24 mouse cellular contexts compared by ENCODE assay signal in genomic region chr3:59063431-59063830, GRCm38 (mm10). TPM values are rescaled to one million over a fixed set of nuclear protein-coding genes. Genes with fewer than 3 reads are reported as not detected.
DNase-seq lines count a peak whose midpoint lies in the region; ATAC-seq lines count a peak whose summit lies in the region.
"Had no signal": no experiment of that assay in that cellular context is flagged by ENCODE, and none has a peak within 500 bp of the region (broad histone marks: within the 10 kb centered on the region; RNA-seq: fewer than 3 reads in every experiment).

No protein-coding gene starts in this region.

- no peak overlapping the region for H3K27ac ChIP-seq in intestine, embryonic 15.5 days
- no peak overlapping the region; the same call in 1 of the 2 replicates for H3K27ac ChIP-seq in liver, embryonic 11.5 days (ENCODE audit: low read depth, low read length)
- H3K27ac ChIP-seq in liver, embryonic 15.5 days (replicated peaks) = no peak overlapping the region
- H3K27ac ChIP-seq in hindbrain, embryonic 12.5 days = no peak overlapping the region
- no peak overlapping the region for H3K27ac ChIP-seq in forebrain, embryonic 12.5 days
- H3K27ac ChIP-seq: embryonic facial prominence, embryonic 15.5 days; forebrain, embryonic 10.5 days; forebrain, embryonic 15.5 days; heart, embryonic 13.5 days; hindbrain, embryonic 13.5 days; hindbrain, postnatal 0 days had no signal

- peak; percentile 83 for ATAC-seq in intestine, embryonic 15.5 days
- ATAC-seq in liver, embryonic 11.5 days (replicated peaks; ENCODE audit: low FRiP score) = peak; percentile 71
- ATAC-seq in liver, embryonic 15.5 days (ENCODE audit: insufficient read depth) = peak; percentile 38; the same call in 1 of the 2 replicates
- no peak for ATAC-seq in hindbrain, embryonic 12.5 days (ENCODE audit: low FRiP score)
- ATAC-seq in forebrain, embryonic 12.5 days (ENCODE audit: low FRiP score) = no peak
- ATAC-seq: forebrain, embryonic 15.5 days; hindbrain, postnatal 0 days had no signal

- no peak overlapping the region for H3K9ac ChIP-seq in intestine, embryonic 15.5 days
- H3K9ac ChIP-seq in liver, embryonic 11.5 days (ENCODE audit: low read depth, low read length) = no peak overlapping the region
- H3K9ac ChIP-seq in liver, embryonic 15.5 days = no peak overlapping the region
- no peak overlapping the region for H3K9ac ChIP-seq in hindbrain, embryonic 12.5 days
- H3K9ac ChIP-seq in forebrain, embryonic 12.5 days = no peak overlapping the region
- H3K9ac ChIP-seq: embryonic facial prominence, embryonic 15.5 days; forebrain, embryonic 15.5 days; heart, embryonic 13.5 days; hindbrain, embryonic 13.5 days had no signal

- H3K4me3 ChIP-seq in intestine, embryonic 15.5 days (replicated peaks) = no peak overlapping the region
- H3K4me3 ChIP-seq in liver, embryonic 11.5 days (ENCODE audit: low read depth, low read length) = no peak overlapping the region
- H3K4me3 ChIP-seq in liver, embryonic 15.5 days (replicated peaks) = no peak overlapping the region
- no peak overlapping the region for H3K4me3 ChIP-seq in hindbrain, embryonic 12.5 days
- no peak overlapping the region for H3K4me3 ChIP-seq in forebrain, embryonic 12.5 days (replicated peaks)
- H3K4me3 ChIP-seq: embryonic facial prominence, embryonic 15.5 days; erythroblast, embryonic 14.5 days; forebrain, embryonic 10.5 days; forebrain, embryonic 15.5 days; heart, embryonic 13.5 days; hindbrain, embryonic 13.5 days had no signal

- 55% methylated on average over 4 of the region's 4 CpGs for WGBS in intestine, embryonic 15.5 days
- 56% methylated on average over 4 of the region's 4 CpGs for WGBS in liver, embryonic 11.5 days
- whole genome bisulfite sequencing in liver, embryonic 15.5 days (ENCODE audit: insufficient replicate concordance) = 33% methylated on average over 4 of the region's 4 CpGs
- 88% methylated on average over 4 of the region's 4 CpGs for WGBS in hindbrain, embryonic 12.5 days
- 97% methylated on average over 4 of the region's 4 CpGs for WGBS in forebrain, embryonic 12.5 days

- no peaks in the 10 kb centered on the region for H3K9me3 ChIP-seq in intestine, embryonic 15.5 days
- H3K9me3 ChIP-seq in liver, embryonic 11.5 days (ENCODE audit: control insufficient read depth, low read length) = no peaks in the 10 kb centered on the region
- H3K9me3 ChIP-seq in liver, embryonic 15.5 days (replicated peaks) = no peaks in the 10 kb centered on the region
- H3K9me3 ChIP-seq in hindbrain, embryonic 12.5 days (replicated peaks) = no peaks in the 10 kb centered on the region
- H3K9me3 ChIP-seq in forebrain, embryonic 12.5 days = no peaks in the 10 kb centered on the region
- H3K9me3 ChIP-seq: embryonic facial prominence, embryonic 15.5 days; forebrain, embryonic 10.5 days; forebrain, embryonic 15.5 days; heart, embryonic 13.5 days; hindbrain, embryonic 13.5 days had no signal

- no peak for DNase-seq in liver, embryonic 11.5 days (ENCODE audit: low spot score)
- DNase-seq in thymus, postnatal 0 days (ENCODE audit: low spot score) = no peak
- no peak for DNase-seq in kidney, adult 8-10 months
- DNase-seq: adrenal gland, adult 2 months; adrenal gland, postnatal 36 days; cerebellum, adult 2 months; cerebellum, postnatal 10 days; embryo, embryonic 11 days; gastrocnemius, postnatal 36 days; heart, adult 11 months; heart, postnatal 4 days had no signal

- H3K36me3 ChIP-seq in intestine, embryonic 15.5 days = no peaks in the 10 kb centered on the region
- H3K36me3 ChIP-seq in liver, embryonic 11.5 days (ENCODE audit: control insufficient read depth, insufficient read depth, low read length) = no peaks in the 10 kb centered on the region
- no peaks in the 10 kb centered on the region for H3K36me3 ChIP-seq in liver, embryonic 15.5 days (replicated peaks)
- no peaks in the 10 kb centered on the region for H3K36me3 ChIP-seq in hindbrain, embryonic 12.5 days
- H3K36me3 ChIP-seq in forebrain, embryonic 12.5 days (replicated peaks) = no peaks in the 10 kb centered on the region
- H3K36me3 ChIP-seq: embryonic facial prominence, embryonic 15.5 days; forebrain, embryonic 10.5 days; forebrain, embryonic 15.5 days; heart, embryonic 13.5 days; hindbrain, embryonic 13.5 days had no signal

- H3K4me2 ChIP-seq in intestine, embryonic 15.5 days (replicated peaks) = no peak overlapping the region
- no peak overlapping the region for H3K4me2 ChIP-seq in liver, embryonic 11.5 days
- H3K4me2 ChIP-seq in liver, embryonic 15.5 days = no peak overlapping the region
- H3K4me2 ChIP-seq in hindbrain, embryonic 12.5 days (replicated peaks) = no peak overlapping the region
- no peak overlapping the region for H3K4me2 ChIP-seq in forebrain, embryonic 12.5 days
- H3K4me2 ChIP-seq: embryonic facial prominence, embryonic 15.5 days; forebrain, embryonic 15.5 days; heart, embryonic 13.5 days; hindbrain, embryonic 13.5 days had no signal

- no peaks in the 10 kb centered on the region for H3K4me1 ChIP-seq in intestine, embryonic 15.5 days (replicated peaks)
- peaks cover 23% of the 10 kb centered on the region for H3K4me1 ChIP-seq in liver, embryonic 11.5 days (replicated peaks; ENCODE audit: control insufficient read depth, insufficient read depth, low read length)
- H3K4me1 ChIP-seq in liver, embryonic 15.5 days (replicated peaks) = peaks cover 30% of the 10 kb centered on the region
- H3K4me1 ChIP-seq in hindbrain, embryonic 12.5 days = peaks cover 5% of the 10 kb centered on the region
- H3K4me1 ChIP-seq in forebrain, embryonic 12.5 days = 0 out of 2 replicates have a peak, but pooled peaks cover 2% of the 10 kb centered on the region

- H3K27me3 ChIP-seq in intestine, embryonic 15.5 days (replicated peaks) = no peaks in the 10 kb centered on the region; the same call in 1 of the 2 replicates
- no peaks in the 10 kb centered on the region for H3K27me3 ChIP-seq in liver, embryonic 11.5 days (replicated peaks; ENCODE audit: control insufficient read depth, insufficient read depth, low read length)
- no peaks in the 10 kb centered on the region for H3K27me3 ChIP-seq in liver, embryonic 15.5 days
- no peaks in the 10 kb centered on the region for H3K27me3 ChIP-seq in hindbrain, embryonic 12.5 days
- no peaks in the 10 kb centered on the region for H3K27me3 ChIP-seq in forebrain, embryonic 12.5 days
- H3K27me3 ChIP-seq: CH12.LX; embryonic facial prominence, embryonic 15.5 days; forebrain, embryonic 15.5 days; heart, embryonic 13.5 days; hindbrain, embryonic 13.5 days had no signal

RNA-seq across cellular contexts. Expression of gene Gpr171, which starts 38.2 kb away (rescaled TPM):
- 0.97 and 1.00 TPM in 2 replicates for polyA plus RNA-seq in intestine, embryonic 15.5 days (2015; fragmentation: Nextera tagmentation; extraction: Ambion mirVana)
- 2.3 and 2.8 TPM in 2 replicates for polyA plus RNA-seq in liver, embryonic 11.5 days (2014; fragmentation: Nextera tagmentation; extraction: Ambion mirVana)
- polyA plus RNA-seq in liver, embryonic 15.5 days (2015; fragmentation: Nextera tagmentation; extraction: Ambion mirVana) = 0.68 and 0.77 TPM in 2 replicates
- 26.4 and 27.8 TPM in 2 replicates for polyA plus RNA-seq in thymus, postnatal 0 days (2015; fragmentation: Nextera tagmentation; extraction: Ambion mirVana)
- polyA plus RNA-seq in hindbrain, embryonic 12.5 days (2016; fragmentation: Nextera tagmentation; extraction: Ambion mirVana) = 1.6 and 1.7 TPM in 2 replicates
- polyA plus RNA-seq in forebrain, embryonic 12.5 days (2016; fragmentation: Nextera tagmentation; extraction: Ambion mirVana) = 1.9 and 2.1 TPM in 2 replicates
- polyA plus RNA-seq: adrenal gland, adult 2 months; C2C12; cerebellum, adult 2 months; erythroblast, embryonic 14.5 days had no signal

RNA-seq across cellular contexts. Expression of gene Med12l, which starts 57.8 kb away (rescaled TPM):
- 1.1 and 1.5 TPM in 2 replicates for polyA plus RNA-seq in intestine, embryonic 15.5 days (2015; fragmentation: Nextera tagmentation; extraction: Ambion mirVana)
- polyA plus RNA-seq in liver, embryonic 11.5 days (2014; fragmentation: Nextera tagmentation; extraction: Ambion mirVana) = 3.6 TPM in 2 replicates
- polyA plus RNA-seq in liver, embryonic 15.5 days (2015; fragmentation: Nextera tagmentation; extraction: Ambion mirVana) = 0.46 and 0.63 TPM in 2 replicates
- 0.53 and 0.57 TPM in 2 replicates for polyA plus RNA-seq in thymus, postnatal 0 days (2015; fragmentation: Nextera tagmentation; extraction: Ambion mirVana)
- 4.8 and 4.9 TPM in 2 replicates for polyA plus RNA-seq in hindbrain, embryonic 12.5 days (2016; fragmentation: Nextera tagmentation; extraction: Ambion mirVana)
- 6.6 and 7.2 TPM in 2 replicates for polyA plus RNA-seq in forebrain, embryonic 12.5 days (2016; fragmentation: Nextera tagmentation; extraction: Ambion mirVana)
- polyA plus RNA-seq: C2C12; erythroblast, embryonic 14.5 days had no signal

Comparison
In these comparisons a context has a peak if more than half of its experiments do, and no peak if none do; other contexts are left out.
1. ATAC-seq: peak in intestine, embryonic 15.5 days (single experiment), liver, embryonic 11.5 days (single experiment) and liver, embryonic 15.5 days (single experiment); none in hindbrain, embryonic 12.5 days (single experiment) and forebrain, embryonic 12.5 days (single experiment).